Mouse (Mus musculus) MN1 (cell line): ENCODE measurements around the gene Trim2.
A peak's percentile ranks its signal among the peaks of the same experiment; 100 is the strongest.

Experiments used
- DNase-seq: peaks from one replicate; pipeline ENCODE4 v3.0.0-alpha.2; 2016; ENCODE audit warnings: low spot score

Gene Trim2

DNA sequence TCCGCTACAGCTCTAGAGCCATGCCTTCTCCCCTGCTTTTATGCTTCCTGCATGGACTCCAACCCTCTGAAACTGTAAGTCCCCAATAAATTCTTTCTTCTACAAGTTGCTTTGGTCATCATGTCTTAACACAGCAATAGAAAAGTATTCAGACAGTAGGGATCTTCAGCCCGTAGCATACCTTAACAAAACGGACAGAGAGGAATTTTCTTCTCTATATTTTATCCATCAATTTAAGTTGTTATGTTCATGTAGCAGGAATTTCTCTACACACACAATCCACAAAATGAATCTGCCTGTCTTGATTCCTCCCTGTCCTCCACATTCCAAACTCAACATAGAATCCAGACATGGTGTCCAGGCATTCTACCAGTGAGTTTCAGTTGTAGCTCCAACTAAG is at the start of gene Trim2:
Trim2 (minus strand) TSS at position 101 of the 400 bp plus-strand sequence.
- no peak for DNase-seq

DNA sequence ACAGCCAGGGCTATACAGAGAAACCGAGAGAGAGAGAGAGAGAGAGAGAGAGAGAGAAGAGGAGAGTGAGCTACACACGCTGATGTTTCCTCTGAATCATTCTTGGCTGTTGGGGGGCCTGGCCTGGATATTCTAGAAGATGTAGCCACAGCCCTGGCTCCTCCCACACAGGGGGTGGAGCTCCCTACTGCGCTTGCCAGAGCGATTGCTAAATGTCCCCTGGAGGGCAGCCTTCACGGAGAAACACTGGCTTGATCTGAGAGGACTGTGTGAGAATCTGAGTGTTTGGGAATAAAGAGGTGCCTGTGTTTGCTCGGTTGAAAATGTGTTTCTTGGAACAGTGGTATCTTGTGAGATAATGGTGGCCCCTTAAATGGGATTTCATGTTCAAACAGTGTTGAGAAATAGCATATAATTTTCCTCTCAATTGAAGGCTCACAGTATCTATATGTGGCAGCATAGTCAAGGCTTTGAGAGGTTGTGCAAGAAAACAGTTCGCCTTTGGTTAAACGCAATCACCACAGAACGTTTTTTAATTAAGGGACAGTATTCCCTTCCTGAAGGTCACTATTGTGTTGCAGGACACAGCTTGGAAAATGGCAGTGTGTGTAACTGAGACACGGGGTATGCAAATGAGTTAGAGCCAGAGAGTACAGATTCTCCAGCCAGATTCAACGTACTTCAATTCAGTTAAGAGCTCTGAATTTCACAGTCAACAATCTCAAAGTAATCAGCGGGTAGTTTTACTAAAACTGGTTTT is 49.4 kb upstream of the Trim2 start:
- peak; percentile 46 for DNase-seq

DNA sequence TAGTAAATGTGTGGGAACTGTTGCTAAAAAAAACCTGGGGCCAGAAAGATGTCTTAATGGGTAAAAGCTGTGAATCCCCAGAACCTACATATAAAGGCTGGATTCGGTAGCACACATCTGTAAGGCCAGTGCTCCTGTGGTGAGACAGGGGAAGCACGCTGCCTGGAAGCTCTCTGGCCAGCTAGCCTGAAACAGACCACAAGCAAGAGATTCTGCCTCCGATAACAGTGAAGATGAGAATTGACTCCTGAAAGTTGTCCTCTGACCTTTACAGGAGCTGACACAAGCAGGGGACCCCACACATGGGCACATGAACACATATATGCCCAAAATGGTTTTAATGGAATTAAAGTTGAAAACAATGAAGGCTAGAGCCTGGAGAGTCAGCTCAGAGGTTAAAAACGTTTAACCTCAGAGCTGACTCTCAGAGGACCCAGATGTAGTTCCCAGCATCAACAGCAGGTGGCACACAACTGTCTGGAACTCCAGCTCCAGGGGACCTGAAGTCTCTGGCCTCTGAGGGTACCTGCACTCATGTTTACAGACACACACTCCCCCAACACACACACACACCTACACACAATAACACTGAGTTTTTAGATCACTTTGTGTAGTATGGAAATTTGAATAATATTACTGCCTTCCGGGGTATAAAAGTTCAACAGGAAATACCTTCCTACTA is 45.8 kb upstream of the Trim2 start:
- DNase-seq = peak; percentile 74

DNA sequence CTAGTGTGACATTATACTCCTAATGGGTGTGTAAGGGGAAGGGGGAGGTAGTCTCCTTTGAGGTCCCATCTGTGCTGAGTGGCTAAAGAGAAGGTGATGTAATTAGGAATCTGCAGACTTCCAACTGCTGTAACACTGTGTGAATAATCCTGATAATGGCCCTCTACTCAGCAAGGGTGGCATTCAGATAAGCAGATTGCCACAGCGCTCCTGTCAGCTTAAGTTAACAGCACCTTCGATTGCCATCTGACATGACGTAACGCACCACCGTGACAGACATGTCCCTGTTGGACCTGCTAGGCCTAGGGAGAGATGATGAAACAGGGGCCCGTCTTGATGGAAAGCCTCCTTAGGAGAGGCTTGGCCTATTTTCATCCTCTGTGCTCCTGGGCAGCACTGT is 43.6 kb upstream of the Trim2 start:
- peak; percentile 16 for DNase-seq

DNA sequence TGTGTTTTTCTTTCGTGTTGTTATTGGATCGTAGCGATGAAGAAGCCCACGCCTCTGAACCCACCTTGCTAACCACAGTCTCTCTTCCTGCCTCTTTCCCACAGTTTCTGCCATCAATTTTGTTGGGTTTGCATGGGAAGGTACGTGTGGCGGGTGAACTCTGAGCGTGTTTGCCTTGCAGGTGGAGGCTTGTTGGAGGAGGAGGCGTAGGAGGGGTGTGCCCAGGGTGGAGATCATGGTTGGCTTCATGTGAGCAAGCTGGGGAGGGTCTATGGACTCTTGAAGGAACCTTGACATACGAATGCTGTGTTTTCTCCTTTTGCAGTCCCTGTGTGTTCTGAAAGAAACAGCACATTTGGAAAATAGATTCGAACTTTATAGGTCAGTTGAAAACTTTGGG is 43.1 kb upstream of the Trim2 start:
- no peak for DNase-seq

DNA sequence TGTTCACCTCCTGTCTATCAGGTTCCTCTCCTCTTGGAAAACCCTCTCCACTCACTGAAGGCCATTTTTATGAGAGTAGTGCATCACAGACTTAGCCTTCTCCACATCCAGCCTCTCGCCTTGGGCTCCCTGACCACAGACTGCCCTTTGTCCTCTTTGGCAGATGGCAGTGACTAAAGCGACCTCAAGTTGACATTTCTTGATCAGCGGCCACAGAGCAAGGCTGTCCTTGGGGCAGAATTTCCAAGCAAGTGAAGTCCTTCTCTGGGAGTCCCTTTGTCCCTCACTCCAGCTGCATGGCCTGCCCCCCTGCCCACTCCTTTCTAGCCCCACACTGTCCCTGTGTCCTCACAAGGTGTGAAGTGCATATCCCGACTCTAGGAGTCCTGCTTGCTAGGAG is 40.7 kb upstream of the Trim2 start:
- no peak for DNase-seq

DNA sequence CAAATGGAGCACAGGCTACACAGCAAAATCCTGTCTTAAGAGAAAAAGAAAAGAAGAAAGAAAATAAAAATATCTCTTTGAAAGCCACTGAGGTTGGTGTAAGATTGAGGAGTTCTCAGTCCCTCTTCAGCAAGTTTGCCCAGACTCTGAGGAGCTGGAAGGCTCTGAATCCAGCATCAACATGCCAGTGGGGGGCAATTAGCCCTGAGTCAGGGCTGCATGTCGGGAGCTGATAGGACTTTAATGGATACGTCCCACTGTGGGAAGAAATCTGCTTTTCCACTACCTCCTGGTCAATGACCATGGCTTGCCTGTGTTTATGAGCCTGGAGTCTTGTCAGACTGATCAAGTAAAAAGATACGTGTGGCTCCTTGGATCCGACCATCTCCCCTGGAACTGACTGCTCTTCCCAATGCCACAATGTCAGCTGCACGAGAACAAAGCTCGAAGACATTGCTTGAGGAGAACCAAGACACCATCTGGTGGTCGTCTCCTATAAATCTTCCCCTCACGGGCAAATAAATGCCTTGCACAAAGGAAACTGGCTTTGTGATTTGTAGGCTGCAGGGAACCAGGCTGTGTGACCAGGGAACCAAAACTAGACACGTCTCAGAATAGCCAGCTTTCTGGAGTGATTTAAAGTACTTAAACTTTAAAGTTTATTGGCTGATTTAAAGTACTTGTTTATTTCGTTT is 39.9 kb upstream of the Trim2 start:
- peak; percentile 41 for DNase-seq

DNA sequence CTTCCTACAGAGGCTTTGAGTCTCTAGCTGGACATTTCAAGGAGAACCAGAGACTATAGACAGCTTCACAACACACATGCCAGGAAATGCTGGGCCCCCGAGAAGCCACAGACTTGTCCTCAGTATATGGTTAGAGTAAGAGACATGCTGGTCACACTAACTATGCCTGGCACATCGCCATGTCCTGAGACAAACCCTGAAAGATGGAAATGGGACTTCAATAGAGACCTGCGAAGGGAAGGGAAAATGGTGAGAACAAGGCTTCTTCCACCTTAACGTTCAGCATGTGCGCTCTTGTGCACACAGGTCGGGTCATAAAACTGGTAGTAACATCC is 38.9 kb upstream of the Trim2 start:
- DNase-seq = no peak

DNA sequence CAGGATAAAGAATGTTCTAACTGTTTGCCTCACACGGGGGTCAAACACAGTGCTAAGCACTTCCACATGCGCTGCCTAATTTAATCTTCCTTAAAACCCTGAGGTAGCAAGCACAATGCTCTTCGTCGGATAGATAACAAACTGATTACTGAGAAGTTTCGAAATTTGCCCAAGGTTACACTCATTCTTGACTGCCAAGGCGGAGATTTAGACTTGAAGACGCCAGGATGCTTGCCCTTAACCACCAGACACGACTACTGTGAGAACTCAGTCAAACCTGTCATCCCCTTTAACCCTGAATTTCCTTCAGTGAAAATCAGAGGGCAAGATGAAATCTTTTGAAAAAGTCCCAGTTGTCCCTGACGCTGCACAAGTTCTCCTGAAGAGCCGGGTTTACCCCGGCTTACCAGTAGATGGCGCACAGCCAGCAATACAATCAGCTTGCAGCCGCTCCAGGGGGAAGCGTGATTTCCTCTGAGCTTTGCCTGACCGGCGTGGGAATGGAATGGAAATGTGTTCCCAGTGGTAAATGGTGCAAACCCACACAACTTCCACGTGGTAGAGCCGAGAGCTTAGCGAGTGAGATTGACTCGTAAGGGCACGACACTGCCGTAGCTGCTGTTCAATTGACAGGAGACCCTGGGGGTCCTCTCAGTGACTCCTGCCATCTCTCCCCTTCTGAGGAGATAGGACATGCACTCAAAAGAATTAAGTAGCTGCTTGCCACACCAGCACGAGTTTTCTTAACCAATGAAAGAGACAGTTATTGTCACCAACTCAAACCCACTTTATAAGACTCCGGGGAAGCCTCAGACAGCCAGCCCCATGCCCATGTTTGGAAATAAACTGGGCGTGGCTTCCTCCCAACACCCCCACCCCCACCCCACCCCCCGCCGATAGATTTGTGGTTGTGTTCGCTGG is 38.3 kb upstream of the Trim2 start:
- DNase-seq = peak; percentile 88

DNA sequence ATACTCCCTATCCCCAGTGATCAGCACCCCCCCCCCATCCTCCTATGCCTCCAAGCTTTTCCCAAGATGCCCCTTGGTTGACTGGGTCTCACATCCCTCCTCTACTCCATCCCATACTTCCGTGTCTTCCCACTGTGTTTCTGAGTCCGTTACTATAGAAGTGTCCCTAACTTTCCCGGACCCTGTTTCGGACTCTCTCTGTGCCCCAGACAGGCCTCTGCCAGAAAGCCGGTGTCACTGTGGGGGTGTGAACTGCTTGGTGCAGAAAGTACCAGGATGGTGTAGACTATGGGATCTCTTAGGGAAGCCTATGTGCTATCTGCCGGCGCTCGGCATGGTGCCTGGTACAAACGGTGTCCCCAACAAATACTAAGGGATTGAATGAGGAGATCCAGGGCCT is 36.4 kb upstream of the Trim2 start:
- DNase-seq = no peak

DNA sequence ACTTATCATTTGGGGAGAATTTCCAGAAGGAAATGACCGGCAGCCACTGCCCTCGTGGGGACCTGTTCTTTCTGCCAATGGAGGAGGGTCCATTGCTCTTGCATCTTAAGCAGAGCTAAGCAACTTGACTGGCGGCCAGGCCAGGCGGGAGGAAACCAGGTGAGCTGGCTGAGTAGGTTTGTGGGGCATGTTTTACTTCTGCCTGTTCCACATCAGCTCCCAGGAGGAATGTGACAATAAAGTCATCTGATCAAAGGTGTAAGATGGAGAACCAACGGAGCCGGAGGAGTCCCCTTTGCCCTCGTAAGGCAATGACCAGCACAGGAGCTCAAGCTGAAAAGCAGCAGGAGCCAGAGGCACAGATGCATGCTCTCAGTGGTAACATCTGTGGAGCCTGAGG is 35.1 kb upstream of the Trim2 start:
- DNase-seq = no peak

DNA sequence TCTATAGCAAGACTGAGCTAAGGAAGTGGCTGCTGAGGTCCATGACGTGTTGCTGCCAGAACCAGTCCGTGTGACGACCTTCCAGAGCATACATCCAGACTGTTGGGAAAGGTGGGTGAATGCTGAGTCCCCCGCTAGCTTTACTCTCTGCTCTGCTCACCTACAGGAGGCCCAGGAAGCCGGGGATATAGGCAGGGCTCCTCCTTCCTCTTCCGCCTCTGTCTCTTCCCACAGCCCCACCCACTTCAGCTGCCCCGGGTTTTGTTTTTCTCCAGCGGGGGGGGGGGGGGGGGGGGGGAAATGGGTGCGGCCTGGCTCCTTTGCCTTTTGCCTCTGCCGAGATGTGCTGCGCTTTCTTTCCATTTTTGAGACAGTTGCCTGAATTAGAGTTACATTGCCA is 30.9 kb upstream of the Trim2 start:
- no peak for DNase-seq

DNA sequence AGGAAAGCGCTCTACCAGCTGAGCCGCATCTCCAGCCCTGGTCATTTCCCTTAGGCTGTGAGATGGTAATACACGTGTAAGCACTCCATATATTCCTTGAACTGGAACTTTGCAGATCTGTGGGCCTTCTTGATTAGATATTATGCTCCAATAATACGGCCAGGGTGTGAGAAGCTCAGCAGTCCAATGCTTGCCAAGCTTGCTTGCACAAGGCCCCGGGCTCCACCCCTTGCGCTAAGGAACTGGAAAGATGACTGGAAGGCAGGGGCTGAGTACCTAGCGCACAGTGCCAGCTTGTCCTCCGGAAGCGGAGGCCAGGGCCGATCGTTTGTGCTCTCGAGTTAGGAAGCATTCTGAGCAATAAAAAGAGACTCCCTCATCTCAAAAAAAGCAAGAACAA is 29.7 kb upstream of the Trim2 start:
- no peak for DNase-seq

DNA sequence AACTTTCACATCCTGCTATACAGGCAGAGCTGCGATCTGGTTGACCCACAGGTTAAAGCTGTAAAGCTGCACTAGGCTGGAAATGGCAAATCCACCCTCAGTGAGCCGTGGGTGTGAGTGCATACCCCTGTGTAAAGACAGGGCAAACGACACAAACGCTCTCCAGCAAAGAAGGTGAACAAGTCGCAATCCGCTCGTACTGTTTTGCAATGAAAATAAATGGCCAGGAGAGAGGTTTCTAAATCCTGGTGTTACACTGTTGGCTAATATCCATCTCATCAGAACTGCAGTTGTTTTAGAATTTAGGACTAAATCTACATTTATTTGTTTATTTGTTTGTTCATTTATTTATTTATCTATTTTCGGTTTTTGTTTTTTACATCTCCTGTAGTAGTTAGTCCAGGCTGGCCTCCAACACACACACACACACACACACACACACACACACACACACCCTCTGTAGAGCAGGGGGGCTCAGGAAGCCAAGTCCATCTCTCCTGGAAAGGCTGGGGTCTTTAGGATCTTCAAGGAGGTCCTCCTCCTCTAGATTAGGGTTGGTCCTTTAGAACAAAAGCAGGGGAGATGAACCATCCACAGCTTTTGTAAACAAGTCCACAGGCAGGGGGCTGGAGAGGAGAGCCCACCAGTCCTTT is 28.9 kb upstream of the Trim2 start:
- DNase-seq = no peak

DNA sequence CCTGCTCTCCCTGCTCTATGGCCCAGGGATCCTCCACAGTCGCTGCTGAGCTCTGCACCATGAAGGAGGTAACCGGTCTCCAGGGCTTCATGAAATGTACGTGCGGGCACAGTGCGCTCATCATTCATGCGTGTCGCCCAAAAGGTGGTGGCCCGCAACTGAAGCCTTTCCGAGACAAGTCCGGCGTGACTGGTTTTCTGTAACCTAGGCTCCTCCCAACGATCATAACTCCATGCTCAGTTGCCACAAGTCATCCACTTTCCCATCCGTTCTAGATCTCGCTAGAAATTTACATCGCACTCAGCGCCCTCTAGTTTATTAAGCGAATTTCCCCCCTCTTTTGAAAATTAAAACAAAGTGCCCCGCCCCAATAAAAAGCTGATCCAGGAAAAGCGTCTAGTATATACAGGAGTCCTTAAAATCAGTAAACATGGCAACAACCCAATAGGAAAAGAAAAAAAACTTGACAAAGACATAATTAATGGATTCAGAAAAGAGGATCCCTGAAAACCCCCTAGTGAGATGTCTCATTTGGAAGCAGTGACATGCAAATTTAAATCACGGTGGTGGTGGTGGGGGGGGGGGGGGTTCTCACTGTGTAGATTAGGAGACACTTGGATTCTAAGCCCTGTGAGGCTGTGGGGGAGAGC is 28.2 kb upstream of the Trim2 start:
- no peak for DNase-seq

DNA sequence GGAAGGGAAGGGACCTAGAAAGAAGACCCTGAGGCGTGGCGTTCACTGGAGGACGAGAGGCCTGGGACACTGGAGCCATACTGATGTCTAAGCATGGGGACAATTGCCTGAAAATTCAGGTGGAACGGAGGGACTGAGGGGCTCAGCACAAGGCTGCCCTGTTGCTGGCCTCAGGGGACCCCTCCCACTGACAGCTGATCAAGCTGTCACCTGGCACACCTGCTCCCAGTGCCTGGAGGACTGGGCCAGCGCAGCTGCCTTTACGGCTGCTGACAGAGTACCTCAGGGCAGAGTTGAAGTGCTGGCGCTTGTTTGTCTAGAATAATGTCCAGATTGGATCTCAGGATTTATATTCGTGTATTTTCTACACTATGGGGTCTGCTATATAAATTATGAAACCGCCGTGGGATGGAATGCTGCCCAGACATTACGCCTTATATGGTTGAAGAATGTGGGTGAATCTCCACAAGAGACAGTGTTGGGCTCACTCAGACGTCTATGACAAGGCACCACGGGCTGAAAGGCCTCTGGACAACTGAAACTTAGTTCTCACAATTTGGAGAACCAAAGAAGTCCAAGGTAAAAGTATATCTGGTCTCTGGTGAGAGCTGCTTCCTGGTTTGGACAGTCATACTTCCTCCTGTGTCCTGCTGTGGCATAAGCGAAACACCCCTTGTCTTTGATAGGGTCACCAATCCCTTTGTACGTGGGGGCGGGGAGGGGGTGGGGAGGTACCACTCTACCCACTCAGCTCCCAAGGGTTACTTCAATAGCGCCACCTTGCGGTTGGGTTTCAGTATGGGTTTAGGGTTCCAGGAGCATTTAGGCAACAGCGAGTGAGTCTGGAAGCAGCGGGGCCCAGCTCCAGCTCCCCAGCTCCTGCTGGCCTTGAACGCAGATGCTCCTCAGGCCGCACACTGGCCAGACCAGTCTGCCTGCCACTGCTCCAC is 27.0 kb upstream of the Trim2 start:
- no peak for DNase-seq

DNA sequence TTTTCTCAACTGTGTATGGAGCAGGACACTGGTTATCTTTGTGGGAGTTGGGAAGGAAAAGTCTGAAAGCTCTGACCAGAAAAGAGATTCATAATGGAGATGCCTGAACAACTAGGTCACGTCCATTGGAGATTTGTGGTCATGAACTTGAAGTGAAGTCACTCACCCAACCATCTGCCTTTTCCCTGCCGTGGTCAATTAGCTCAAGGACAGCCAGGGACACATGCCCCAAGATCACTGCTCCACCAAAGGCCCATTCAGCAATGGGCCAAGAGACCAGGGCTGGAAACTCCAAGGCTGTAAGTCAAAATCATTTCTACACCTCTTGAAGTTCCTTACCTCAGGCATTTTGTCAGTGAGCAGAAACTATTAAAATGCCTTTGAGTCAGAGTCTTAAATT is 23.5 kb upstream of the Trim2 start:
- no peak for DNase-seq

DNA sequence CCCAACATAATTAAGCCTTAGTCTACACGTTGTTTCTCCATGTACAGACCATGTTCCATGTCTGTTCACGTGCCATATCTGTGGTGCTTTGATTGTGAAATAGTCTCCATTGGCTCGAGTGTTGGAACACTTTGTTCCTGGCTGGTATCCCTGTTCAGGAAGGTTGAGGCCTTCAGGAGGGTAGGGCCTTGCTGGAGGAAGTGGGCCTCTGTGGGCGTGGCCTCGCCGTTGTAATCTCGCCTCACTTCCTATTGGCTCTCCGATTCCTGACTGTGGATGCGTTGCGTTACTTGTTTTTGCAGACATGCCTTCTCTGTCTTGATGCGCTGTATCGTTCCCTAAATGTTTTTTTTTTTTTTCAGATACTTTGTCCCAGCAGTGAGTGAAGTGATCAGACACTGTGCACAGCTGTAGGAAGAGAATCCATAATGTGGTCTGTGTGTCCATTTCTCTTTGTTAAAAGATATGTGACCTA is 18.3 kb upstream of the Trim2 start:
- DNase-seq = peak; percentile 83

DNA sequence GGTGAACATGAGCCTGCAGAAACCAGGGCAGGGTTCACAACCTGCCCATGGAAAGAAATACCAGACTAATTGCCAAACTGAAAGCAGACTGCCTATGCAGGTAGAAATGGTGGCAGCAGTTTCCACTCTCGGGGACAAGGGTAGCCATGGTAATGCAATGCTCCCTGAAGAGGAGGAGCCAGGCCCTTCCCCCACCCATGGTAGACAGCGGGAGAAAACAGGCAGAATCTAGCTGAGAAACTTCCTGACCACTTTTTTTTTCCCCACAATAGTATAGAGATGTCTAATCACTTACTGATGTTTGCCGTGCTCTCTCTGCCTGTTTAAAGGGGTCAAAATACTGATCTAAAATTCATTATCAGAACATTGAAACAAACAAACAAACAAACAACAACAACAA is 17.8 kb upstream of the Trim2 start:
- peak; percentile 58 for DNase-seq

DNA sequence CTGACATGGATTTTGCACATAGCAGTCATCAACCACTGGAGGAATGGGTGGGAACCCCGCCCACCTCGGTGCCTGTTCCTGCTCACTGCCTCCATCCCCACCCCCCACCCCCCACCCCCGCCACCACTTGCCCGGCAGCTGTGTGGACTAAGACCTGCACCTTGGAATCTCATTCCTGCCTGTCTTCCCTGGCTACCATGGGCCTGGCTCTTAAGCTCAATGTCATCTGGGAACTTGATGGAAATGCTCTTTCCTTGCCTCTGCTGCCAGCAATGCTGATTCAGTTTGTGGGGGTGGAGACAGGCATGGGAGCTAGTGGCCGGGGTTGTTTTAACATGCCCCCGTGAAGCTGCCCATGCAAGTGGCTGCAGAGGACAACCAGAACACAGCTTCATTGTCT is 17.3 kb upstream of the Trim2 start:
- peak; percentile 32 for DNase-seq
